Mouse (Mus musculus) ES-E14 (cell line): Measurements from ENCODE around the gene Gm4881. TPM values are rescaled to one million over a fixed set of nuclear protein-coding genes. Genes with fewer than 3 reads are reported as not detected.

Source experiments
- DNase-seq: peaks from one replicate; pipeline ENCODE4 v3.0.0-alpha.2; 2013; ENCODE audit warnings: low read depth, low spot score
- H3K27ac ChIP-seq: 2 replicates; pipeline ENCODE4 v1.5.1; 2012; ENCODE audit warnings: low read depth, mild to moderate bottlenecking, low read length, moderate library complexity, mixed read lengths; ENCODE audit not compliant: poor library complexity, insufficient read depth, severe bottlenecking
- H3K36me3 ChIP-seq: 2 replicates; pipeline ENCODE4 v1.6.1; 2012; ENCODE audit warnings: mild to moderate bottlenecking, low read length, moderate library complexity, mixed read lengths; ENCODE audit not compliant: control insufficient read depth, poor library complexity, insufficient read depth, severe bottlenecking
- H3K4me1 ChIP-seq, 2 experiments: fragments of 150-350 bp in 1 of 2; sonication (generic) in 1 of 2; 2 replicates each; pipeline ENCODE4 v1.6.1; 2012; ENCODE audit warnings: low read length in 2 of 2, mild to moderate bottlenecking in 1 of 2, mixed read lengths in 1 of 2; ENCODE audit not compliant: control insufficient read depth in 2 of 2, insufficient read depth in 2 of 2, poor library complexity in 1 of 2
- H3K4me3 ChIP-seq, 2 experiments: fragments of 150-350 bp in 1 of 2; sonication (generic) in 1 of 2; 2 replicates each; pipeline ENCODE4 v1.5.1; 2012; ENCODE audit warnings: low read length in 2 of 2, low read depth in 1 of 2, mild to moderate bottlenecking in 1 of 2, mixed read lengths in 1 of 2; ENCODE audit not compliant: insufficient read depth in 1 of 2, poor library complexity in 1 of 2, severe bottlenecking in 1 of 2
- H3K9ac ChIP-seq: 2 replicates; pipeline ENCODE4 v1.6.1; 2012; ENCODE audit warnings: low read depth, mild to moderate bottlenecking, low read length, mixed read lengths; ENCODE audit not compliant: poor library complexity, insufficient read depth, severe bottlenecking
- H3K9me3 ChIP-seq: fragments of 150-350 bp; sonication (generic); 2 replicates; pipeline ENCODE4 v1.6.1; 2012; ENCODE audit warnings: low read depth, mild to moderate bottlenecking, low read length; ENCODE audit not compliant: control insufficient read depth, insufficient read depth
- CHD2 ChIP-seq: IDR thresholded peaks from 2 replicates; pipeline ENCODE4 v1.6.1; 2014; ENCODE audit warnings: mild to moderate bottlenecking, low read depth, low read length, inconsistent platforms
- HCFC1 ChIP-seq: IDR thresholded peaks from 2 replicates; pipeline ENCODE4 v1.6.1; 2012; ENCODE audit warnings: low read length, inconsistent platforms, borderline replicate concordance; ENCODE audit not compliant: insufficient read depth
- MAFK ChIP-seq: IDR thresholded peaks from 2 replicates; pipeline ENCODE4 v1.6.1; 2014; ENCODE audit warnings: mild to moderate bottlenecking, low read depth, low read length, inconsistent platforms; ENCODE audit not compliant: insufficient read depth
- ZC3H11A ChIP-seq: IDR thresholded peaks from 2 replicates; pipeline ENCODE4 v1.6.1; 2012; ENCODE audit warnings: low read depth, mild to moderate bottlenecking, inconsistent platforms, low read length, borderline replicate concordance
- ZNF384 ChIP-seq: IDR thresholded peaks from 2 replicates; pipeline ENCODE4 v1.6.1; 2012; ENCODE audit warnings: low read depth, low read length, inconsistent platforms
- in situ Hi-C, 2 experiments: fragments of 600-800 bp; cut with MboI; formaldehyde crosslinking; loops; one replicate each; pipeline ENCODE4 v1.15.1; 2025; ENCODE audit warnings: low sequenced_read_pairs in 2 of 2, inconsistent platforms in 1 of 2; ENCODE audit not compliant: unreplicated experiment in 2 of 2
- total RNA-seq: library from RNA; depleted of rRNA; stranded (reverse); fragments of 300-350 nt; gene quantifications from 2 replicates; pipeline ENCODE4 v1.2.3, GENCODE M21; 2012

Gm4881 gene
- total RNA-seq, 1 experiment: not detected

GRCm38 (mm10) chr7:24947316-24948048 lies 3.2 kb upstream of the Gm4881 start:
- no peaks in the 10 kb centered on the region for H3K9me3 ChIP-seq
- H3K36me3 ChIP-seq: no peaks in the 10 kb centered on the region
- TF ChIP-seq ZC3H11A: no peak
- TF ChIP-seq HCFC1: no peak
- TF ChIP-seq MAFK: no peak
- no peak for TF ChIP-seq CHD2
- TF ChIP-seq ZNF384: no peak
- no peak overlapping the region for H3K9ac ChIP-seq
- no peak overlapping the region for H3K4me3 ChIP-seq
- peaks cover 0 to 35% of the 10 kb centered on the region in 2 experiments; a peak in 2 of 4 replicates for H3K4me1 ChIP-seq
- peak; percentile 57 for DNase-seq
- H3K27ac ChIP-seq: no peak overlapping the region
- in situ Hi-C loops: no loop called here

GRCm38 (mm10) chr7:24943641-24944040 lies 653 bp downstream of the Gm4881 start:
- Histone ChIP-seq H3K9ac (no peak overlapping the region), H3K4me1 (peaks cover 0 to 27% of the 10 kb centered on the region in 2 experiments; a peak in 1 of 4 replicates), H3K4me3 (peak overlapping the region in 1 of 2 experiments; percentile 27; a peak in 1 of 4 replicates), H3K9me3 (no peaks in the 10 kb centered on the region), H3K27ac (no peak overlapping the region), H3K36me3 (no peaks in the 10 kb centered on the region)
- no peak for DNase-seq
- in situ Hi-C loops: no loop called here
- TF ChIP-seq ZC3H11A (no peak), MAFK (no peak), ZNF384 (no peak), CHD2 (no peak), HCFC1 (no peak)

- H3K4me1 ChIP-seq: peaks cover 0 to 32% of the 10 kb centered on the region in 2 experiments; a peak in 1 of 4 replicates
These were observed 12.6 kb downstream of the Gm4881 start for GRCm38 (mm10) chr7:24931651-24932050.

GRCm38 (mm10) chr7:24930475-24930874 lies 13.8 kb downstream of the Gm4881 start:
- no peaks in the 10 kb centered on the region for H3K9me3 ChIP-seq
- in situ Hi-C loops: no loop called here
- no peak overlapping the region for H3K27ac ChIP-seq
- peaks cover 0 to 32% of the 10 kb centered on the region in 2 experiments; a peak in 1 of 4 replicates for H3K4me1 ChIP-seq
- peaks cover 11% of the 10 kb centered on the region for H3K36me3 ChIP-seq
- no peak overlapping the region for H3K9ac ChIP-seq
- H3K4me3 ChIP-seq: no peak overlapping the region
- TF ChIP-seq CHD2: no peak
- no peak for TF ChIP-seq MAFK
- no peak for TF ChIP-seq HCFC1
- TF ChIP-seq ZNF384: no peak
- TF ChIP-seq ZC3H11A: no peak
- no peak for DNase-seq

More at GRCm38 (mm10) chr7:24931651-24932050, 12.6 kb downstream of the Gm4881 start:
- H3K9me3 ChIP-seq: no peaks in the 10 kb centered on the region
- peaks cover 3% of the 10 kb centered on the region; the same call in 1 of the 2 replicates for H3K36me3 ChIP-seq
- H3K27ac ChIP-seq: no peak overlapping the region
- no peak overlapping the region for H3K4me3 ChIP-seq
- no peak overlapping the region for H3K9ac ChIP-seq
- DNase-seq: no peak
- TF ChIP-seq MAFK (no peak), ZNF384 (no peak), ZC3H11A (no peak), CHD2 (no peak), HCFC1 (no peak)
- in situ Hi-C loops: no loop called here
